Mouse (Mus musculus): Measurements from ENCODE around the gene Nid1.

- TF ChIP-seq CTCF (IDR thresholded peaks at IDR 0.05; ENCODE audit: extremely low read depth, insufficient read depth, low read length): no peak
- TF ChIP-seq POLR2A (IDR thresholded peaks at IDR 0.05; ENCODE audit: extremely low read depth, insufficient read depth, low read length): no peak
These were observed 120.9 kb downstream of the Nid1 start for GRCm38 (mm10) chr13:13558251-13558650.
